Mouse (Mus musculus): Measurements from ENCODE around the gene Col4a3bp. TPM values are rescaled to one million over a fixed set of nuclear protein-coding genes. Genes with fewer than 3 reads are reported as not detected.

Gene Col4a3bp
- polyA plus RNA-seq, 1 experiment = 18.0 TPM

GRCm38 (mm10) chr13:96677071-96677470 is 134.7 kb downstream of the Col4a3bp start:
- TF ChIP-seq POLR2A (IDR thresholded peaks at IDR 0.05; ENCODE audit: borderline replicate concordance, control insufficient read depth, low read depth, low read length) (no peak), CTCF (IDR thresholded peaks at IDR 0.05; ENCODE audit: control insufficient read depth, insufficient read depth, low read length) (no peak)
- H3K27ac ChIP-seq (ENCODE audit: control insufficient read depth, insufficient read depth, low read depth, low read length, poor library complexity) = no peak overlapping the region
- no peak overlapping the region for H3K4me3 ChIP-seq (replicated peaks; ENCODE audit: control insufficient read depth, low read depth, low read length)
- WGBS = 67% methylated on average over 1 of the region's 1 CpGs
- no peaks in the 10 kb centered on the region; the same call in 1 of the 2 replicates for H3K4me1 ChIP-seq (ENCODE audit: control insufficient read depth, insufficient read depth, low read length)

- Histone ChIP-seq H3K4me3 (replicated peaks; ENCODE audit: control insufficient read depth, low read depth, low read length) (no peak overlapping the region), H3K27ac (ENCODE audit: control insufficient read depth, insufficient read depth, low read depth, low read length, poor library complexity) (no peak overlapping the region), H3K4me1 (ENCODE audit: control insufficient read depth, insufficient read depth, low read length) (no peaks in the 10 kb centered on the region; the same call in 1 of the 2 replicates)
- TF ChIP-seq POLR2A (IDR thresholded peaks at IDR 0.05; ENCODE audit: borderline replicate concordance, control insufficient read depth, low read depth, low read length) = no peak
- TF ChIP-seq CTCF (IDR thresholded peaks at IDR 0.05; ENCODE audit: control insufficient read depth, insufficient read depth, low read length) = no peak
- 78% methylated on average over 6 of the region's 6 CpGs for WGBS
Observed at GRCm38 (mm10) chr13:96678616-96679015, 136.2 kb downstream of the Col4a3bp start.

- TF ChIP-seq POLR2A (IDR thresholded peaks at IDR 0.05; ENCODE audit: borderline replicate concordance, control insufficient read depth, low read depth, low read length) (no peak), CTCF (IDR thresholded peaks at IDR 0.05; ENCODE audit: control insufficient read depth, insufficient read depth, low read length) (no peak)
- H3K27ac ChIP-seq (ENCODE audit: control insufficient read depth, insufficient read depth, low read depth, low read length, poor library complexity) = no peak overlapping the region
- 59% methylated on average over 9 of the region's 9 CpGs for WGBS
- H3K4me3 ChIP-seq (replicated peaks; ENCODE audit: control insufficient read depth, low read depth, low read length) = no peak overlapping the region
- H3K4me1 ChIP-seq (ENCODE audit: control insufficient read depth, insufficient read depth, low read length) = no peaks in the 10 kb centered on the region; the same call in 1 of the 2 replicates
Observed at GRCm38 (mm10) chr13:96680163-96681087, 138.0 kb downstream of the Col4a3bp start.

GRCm38 (mm10) chr13:96681088-96681620 is 138.7 kb downstream of the Col4a3bp start:
- no peak overlapping the region for H3K27ac ChIP-seq (ENCODE audit: control insufficient read depth, insufficient read depth, low read depth, low read length, poor library complexity)
- TF ChIP-seq CTCF (IDR thresholded peaks at IDR 0.05; ENCODE audit: control insufficient read depth, insufficient read depth, low read length) (no peak), POLR2A (IDR thresholded peaks at IDR 0.05; ENCODE audit: borderline replicate concordance, control insufficient read depth, low read depth, low read length) (no peak)
- H3K4me3 ChIP-seq (replicated peaks; ENCODE audit: control insufficient read depth, low read depth, low read length) = no peak overlapping the region
- no peaks in the 10 kb centered on the region; the same call in 1 of the 2 replicates for H3K4me1 ChIP-seq (ENCODE audit: control insufficient read depth, insufficient read depth, low read length)

- TF ChIP-seq POLR2A (IDR thresholded peaks at IDR 0.05; ENCODE audit: borderline replicate concordance, control insufficient read depth, low read depth, low read length) (no peak), CTCF (IDR thresholded peaks at IDR 0.05; ENCODE audit: control insufficient read depth, insufficient read depth, low read length) (no peak)
- no peak overlapping the region for H3K27ac ChIP-seq (ENCODE audit: control insufficient read depth, insufficient read depth, low read depth, low read length, poor library complexity)
- H3K4me3 ChIP-seq (replicated peaks; ENCODE audit: control insufficient read depth, low read depth, low read length) = no peak overlapping the region
- no peaks in the 10 kb centered on the region for H3K4me1 ChIP-seq (ENCODE audit: control insufficient read depth, insufficient read depth, low read length)
- WGBS = 81% methylated on average over 5 of the region's 5 CpGs
Observed at GRCm38 (mm10) chr13:96684779-96685178, 142.4 kb downstream of the Col4a3bp start.

- WGBS = 87% methylated on average over 9 of the region's 9 CpGs
Observed at GRCm38 (mm10) chr13:96687261-96687660, 144.8 kb downstream of the Col4a3bp start.

More at GRCm38 (mm10) chr13:96687261-96687660, 144.8 kb downstream of the Col4a3bp start:
- Histone ChIP-seq H3K4me1 (ENCODE audit: control insufficient read depth, insufficient read depth, low read length) (no peaks in the 10 kb centered on the region), H3K4me3 (replicated peaks; ENCODE audit: control insufficient read depth, low read depth, low read length) (no peak overlapping the region), H3K27ac (ENCODE audit: control insufficient read depth, insufficient read depth, low read depth, low read length, poor library complexity) (no peak overlapping the region)
- no peak for TF ChIP-seq POLR2A (IDR thresholded peaks at IDR 0.05; ENCODE audit: borderline replicate concordance, control insufficient read depth, low read depth, low read length)
- TF ChIP-seq CTCF (IDR thresholded peaks at IDR 0.05; ENCODE audit: control insufficient read depth, insufficient read depth, low read length) = no peak

Other genes with a start within 250 kb of the Col4a3bp start
- 7.5 and 11.2 TPM in 2 replicates for gene Poc5, start 154.3 kb upstream of the Col4a3bp start, polyA plus RNA-seq (2011; ENCODE audit: insufficient read depth, insufficient read length, low replicate concordance, missing spikeins)
- gene Ankdd1b, start 71.4 kb upstream of the Col4a3bp start, polyA plus RNA-seq (2011; ENCODE audit: insufficient read depth, insufficient read length, low replicate concordance, missing spikeins) = not detected in 2 replicates
- gene Gm17622, start 51.9 kb upstream of the Col4a3bp start, polyA plus RNA-seq (2011; ENCODE audit: insufficient read depth, insufficient read length, low replicate concordance, missing spikeins) = not detected in 2 replicates
- gene Polk, start within 50 bp of the Col4a3bp start, polyA plus RNA-seq (2011; ENCODE audit: insufficient read depth, insufficient read length, low replicate concordance, missing spikeins) = 3.5 and 6.6 TPM in 2 replicates
- 12.8 and 16.2 TPM in 2 replicates for gene Hmgcr, start 128.3 kb downstream of the Col4a3bp start, polyA plus RNA-seq (2011; ENCODE audit: insufficient read depth, insufficient read length, low replicate concordance, missing spikeins)
- gene Ankrd31, start 205.7 kb downstream of the Col4a3bp start, polyA plus RNA-seq (2011; ENCODE audit: insufficient read depth, insufficient read length, low replicate concordance, missing spikeins) = not detected in 2 replicates

Measured in bone marrow, adult 2 months (tissue).